Mouse (Mus musculus) urinary bladder, postnatal 10 days (tissue): Measurements from ENCODE around the gene Tnfsf15.

Experiments
- DNase-seq: peaks from one replicate; pipeline ENCODE4 v3.0.0; 2022; ENCODE audit warnings: low spot score

The Tnfsf15 gene

GRCm38 (mm10) chr4:63744693-63745171 is at the start of gene Tnfsf15:
Tnfsf15 (minus strand) TSS chr4:63745113.
- DNase-seq: peak; percentile 26

- DNase-seq: no peak
Measured at GRCm38 (mm10) chr4:63792328-63792727, 47.4 kb upstream of the Tnfsf15 start.

- no peak for DNase-seq
Measured at GRCm38 (mm10) chr4:63785466-63785865, 40.6 kb upstream of the Tnfsf15 start.

- DNase-seq: no peak
Measured at GRCm38 (mm10) chr4:63783826-63784225, 38.9 kb upstream of the Tnfsf15 start.

GRCm38 (mm10) chr4:63782970-63783613 is 38.2 kb upstream of the Tnfsf15 start:
- no peak for DNase-seq

GRCm38 (mm10) chr4:63777223-63777622 is 32.3 kb upstream of the Tnfsf15 start:
- DNase-seq: no peak

- no peak for DNase-seq
Measured at GRCm38 (mm10) chr4:63773306-63774090, 28.6 kb upstream of the Tnfsf15 start.

GRCm38 (mm10) chr4:63772514-63772913 is 27.6 kb upstream of the Tnfsf15 start:
- no peak for DNase-seq

GRCm38 (mm10) chr4:63771291-63771690 is 26.4 kb upstream of the Tnfsf15 start:
- no peak for DNase-seq

GRCm38 (mm10) chr4:63769161-63769560 is 24.2 kb upstream of the Tnfsf15 start:
- no peak for DNase-seq

GRCm38 (mm10) chr4:63765050-63765449 is 20.1 kb upstream of the Tnfsf15 start:
- no peak for DNase-seq

- DNase-seq: no peak
Measured at GRCm38 (mm10) chr4:63759931-63760330, 15.0 kb upstream of the Tnfsf15 start.

GRCm38 (mm10) chr4:63757527-63758154 is 12.7 kb upstream of the Tnfsf15 start:
- DNase-seq: no peak

GRCm38 (mm10) chr4:63756072-63756471 is 11.2 kb upstream of the Tnfsf15 start:
- DNase-seq: no peak

- no peak for DNase-seq
Measured at GRCm38 (mm10) chr4:63754467-63755020, 9.6 kb upstream of the Tnfsf15 start.

- DNase-seq: no peak
Measured at GRCm38 (mm10) chr4:63753855-63754254, 8.9 kb upstream of the Tnfsf15 start.

- DNase-seq: no peak
Measured at GRCm38 (mm10) chr4:63752687-63753523, 8.0 kb upstream of the Tnfsf15 start.

GRCm38 (mm10) chr4:63748061-63748730 is 3.3 kb upstream of the Tnfsf15 start:
- no peak for DNase-seq

GRCm38 (mm10) chr4:63745271-63745670 is 358 bp upstream of the Tnfsf15 start:
- DNase-seq: no peak

- DNase-seq: no peak
Measured at GRCm38 (mm10) chr4:63743660-63744059, 1.3 kb downstream of the Tnfsf15 start.

- DNase-seq: no peak
Measured at GRCm38 (mm10) chr4:63742763-63743371, 2.0 kb downstream of the Tnfsf15 start.
